8 mouse cellular contexts compared by ENCODE assay signal in the genomic region with DNA sequence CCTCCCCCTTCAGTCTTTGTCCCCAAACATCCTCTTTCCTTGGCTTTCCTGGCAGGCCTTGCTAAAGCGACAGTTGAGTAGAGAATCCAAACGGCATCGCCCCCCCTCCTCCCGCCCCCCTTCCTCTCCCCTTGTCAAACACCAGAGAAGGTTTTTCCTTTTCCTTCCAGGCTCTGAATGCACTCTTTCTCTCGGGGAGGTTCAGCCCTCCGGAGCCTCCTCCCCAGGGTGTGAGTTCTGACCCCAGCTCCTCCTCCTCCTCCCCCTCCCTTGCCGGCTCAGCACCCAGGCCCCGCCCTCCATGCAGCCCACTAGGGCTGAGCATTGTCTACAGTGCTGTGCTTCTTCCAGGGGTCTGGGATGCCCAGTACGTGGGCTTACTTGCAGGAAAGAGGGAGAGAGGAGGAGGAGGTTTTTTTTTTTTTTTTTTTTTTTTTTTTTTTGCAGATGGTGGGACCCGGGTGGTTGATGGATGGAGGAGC. TPM values are rescaled to one million over a fixed set of nuclear protein-coding genes. Genes with fewer than 3 reads are reported as not detected.
DNase-seq lines count a peak whose midpoint lies in the region; ATAC-seq and TF ChIP-seq lines count a peak whose summit lies in the region.

No protein-coding gene starts in this region.

- no peak for TF ChIP-seq POLR2A in ES-Bruce4 (IDR thresholded peaks at IDR 0.05; ENCODE audit: insufficient read depth, low read length)

- peak overlapping the region; percentile 45 for H3K4me2 ChIP-seq in intestine, embryonic 15.5 days (replicated peaks)

- H3K36me3 ChIP-seq in ES-Bruce4 (ENCODE audit: control insufficient read depth, insufficient read depth, low read length, poor library complexity, severe bottlenecking), result no peaks in the 10 kb centered on the region
- H3K36me3 ChIP-seq in intestine, embryonic 15.5 days, result no peaks in the 10 kb centered on the region

- peak overlapping the region; percentile 37 for H3K9ac ChIP-seq in ES-Bruce4 (ENCODE audit: low read depth, poor library complexity, severe bottlenecking)
- peak overlapping the region; percentile 3; the same call in 1 of the 2 replicates for H3K9ac ChIP-seq in intestine, embryonic 15.5 days

- WGBS in intestine, embryonic 15.5 days, result 4% methylated on average over 10 of the region's 10 CpGs

- H3K4me3 ChIP-seq in ES-Bruce4 (ENCODE audit: low read depth, low read length), result no peak overlapping the region
- 0 out of 2 replicates have a peak overlapping the region, but pooled peaks have one; percentile 5 for H3K4me3 ChIP-seq in intestine, embryonic 15.5 days (replicated peaks)

- no peak overlapping the region for H3K27ac ChIP-seq in ES-Bruce4 (ENCODE audit: insufficient read depth, low read length)
- H3K27ac ChIP-seq in intestine, embryonic 15.5 days, result peak overlapping the region; percentile 74; the same call in 1 of the 2 replicates

- DNase-seq in embryo, embryonic 9.5 days (ENCODE audit: extremely low spot score), result peak; percentile 62
- peak; percentile 80 for DNase-seq in lung, postnatal 10 days
- no peak for DNase-seq in left cerebral cortex, postnatal 4 days
- no peak for DNase-seq in right cerebral cortex, postnatal 4 days
- no peak for DNase-seq in left cerebral cortex, adult 8-10 months (ENCODE audit: low spot score in 2 of 2)
- DNase-seq in adrenal gland, adult (ENCODE audit: inconsistent age in 2 of 2, low spot score in 1 of 2), result no peak

- intact Hi-C loops in left cerebral cortex, postnatal 4 days (cut with DNase I), result no loop called here

- no peaks in the 10 kb centered on the region for H3K9me3 ChIP-seq in ES-Bruce4 (replicated peaks; ENCODE audit: control insufficient read depth, insufficient read depth, low read length, poor library complexity, severe bottlenecking)
- no peaks in the 10 kb centered on the region for H3K9me3 ChIP-seq in intestine, embryonic 15.5 days

- H3K27me3 ChIP-seq in ES-Bruce4 (ENCODE audit: control insufficient read depth, insufficient read depth, low read length, poor library complexity, severe bottlenecking), result no peaks in the 10 kb centered on the region
- H3K27me3 ChIP-seq in intestine, embryonic 15.5 days (replicated peaks), result no peaks in the 10 kb centered on the region

- ATAC-seq in intestine, embryonic 15.5 days, result 0 out of 2 replicates have a peak, but pooled peaks have one; percentile 23

- 0 out of 2 replicates have a peak, but pooled peaks have one; percentile 6 for TF ChIP-seq EP300 in ES-Bruce4 (IDR thresholded peaks at IDR 0.05; ENCODE audit: insufficient read depth, low read depth, low read length)

- H3K4me1 ChIP-seq in ES-Bruce4 (ENCODE audit: control insufficient read depth, insufficient read depth, low read length), result peaks cover 8% of the 10 kb centered on the region
- peaks cover 28% of the 10 kb centered on the region for H3K4me1 ChIP-seq in intestine, embryonic 15.5 days (replicated peaks)

- no peak for TF ChIP-seq CTCF in ES-Bruce4 (IDR thresholded peaks at IDR 0.05; ENCODE audit: low read depth, low read length)

RNA-seq across cellular contexts. Expression of a gene that starts 2.9 kb away (rescaled TPM):
- polyA plus RNA-seq in ES-Bruce4 (2011; ENCODE audit: insufficient read depth, insufficient read length, low read depth, missing spikeins), result 11.0 and 12.4 TPM in 2 replicates
- 31.9 and 35.1 TPM in 2 replicates for polyA plus RNA-seq in intestine, embryonic 15.5 days (2015; fragmentation: Nextera tagmentation; extraction: Ambion mirVana)
- 1 to 10 TPM; 3.9 to 4.1 TPM for total RNA-seq in left cerebral cortex, postnatal 4 days (2021)
- total RNA-seq in left cerebral cortex, adult 8-10 months (2022), result 1 to 10 TPM; 2.0 to 2.6 (median 2.3) TPM

RNA-seq across cellular contexts. Expression of a gene that starts 9.1 kb away (rescaled TPM):
- polyA plus RNA-seq in ES-Bruce4 (2011; ENCODE audit: insufficient read depth, insufficient read length, low read depth, missing spikeins), result 4.5 and 5.0 TPM in 2 replicates
- polyA plus RNA-seq in intestine, embryonic 15.5 days (2015; fragmentation: Nextera tagmentation; extraction: Ambion mirVana), result 15.5 and 16.7 TPM in 2 replicates
- total RNA-seq in left cerebral cortex, postnatal 4 days (2021), result 1 to 10 TPM; 7.6 to 9.2 TPM
- 10 to 100 TPM in 2 of 4 experiments, 1 to 10 TPM in 2; 8.5 to 11.1 (median 9.9) TPM for total RNA-seq in left cerebral cortex, adult 8-10 months (2022)

RNA-seq across cellular contexts. Expression of a gene that starts 23.1 kb away (rescaled TPM):
- not detected in 2 replicates for polyA plus RNA-seq in ES-Bruce4 (2011; ENCODE audit: insufficient read depth, insufficient read length, low read depth, missing spikeins)
- 0.19 TPM in 1 of 2 replicates, not detected in the other for polyA plus RNA-seq in intestine, embryonic 15.5 days (2015; fragmentation: Nextera tagmentation; extraction: Ambion mirVana)
- 1 to 10 TPM in 1 of 2 experiments, not detected in 1; 1.0 TPM for total RNA-seq in left cerebral cortex, postnatal 4 days (2021)
- total RNA-seq in left cerebral cortex, adult 8-10 months (2022), result 1 to 10 TPM in 2 of 4 experiments, under 1 TPM in 2; 0.65 to 1.7 (median 0.96) TPM

RNA-seq across cellular contexts. Expression of a gene that starts 25.8 kb away (rescaled TPM):
- not detected in 2 replicates for polyA plus RNA-seq in ES-Bruce4 (2011; ENCODE audit: insufficient read depth, insufficient read length, low read depth, missing spikeins)
- polyA plus RNA-seq in intestine, embryonic 15.5 days (2015; fragmentation: Nextera tagmentation; extraction: Ambion mirVana), result 0.25 TPM in 1 of 2 replicates, not detected in the other
- under 1 TPM; 0.56 to 0.64 TPM for total RNA-seq in left cerebral cortex, postnatal 4 days (2021)
- 10 to 100 TPM in 2 of 4 experiments, 1 to 10 TPM in 2; 8.2 to 16.6 (median 12.1) TPM for total RNA-seq in left cerebral cortex, adult 8-10 months (2022)

RNA-seq across cellular contexts. Expression of a gene that starts 29.4 kb away (rescaled TPM):
- polyA plus RNA-seq in ES-Bruce4 (2011; ENCODE audit: insufficient read depth, insufficient read length, low read depth, missing spikeins), result 65.1 and 67.2 TPM in 2 replicates
- polyA plus RNA-seq in intestine, embryonic 15.5 days (2015; fragmentation: Nextera tagmentation; extraction: Ambion mirVana), result 202 and 212 TPM in 2 replicates
- total RNA-seq in left cerebral cortex, postnatal 4 days (2021), result 100 to 1,000 TPM; 111 to 118 TPM
- total RNA-seq in left cerebral cortex, adult 8-10 months (2022), result 100 to 1,000 TPM in 2 of 4 experiments, 10 to 100 TPM in 2; 93.7 to 114 (median 102) TPM

Comparison
In these comparisons a context has a peak if more than half of its experiments do, and no peak if none do; other contexts are left out.
1. DNase-seq: peak in embryo, embryonic 9.5 days (single experiment) and lung, postnatal 10 days (single experiment); none in left cerebral cortex, postnatal 4 days (single experiment), right cerebral cortex, postnatal 4 days (single experiment), left cerebral cortex, adult 8-10 months (0 of 2) and adrenal gland, adult (0 of 2).